Mouse (Mus musculus) T-cell, adult 2 months (primary cell): ENCODE measurements around the gene Capn7.
A peak's percentile ranks its signal among the peaks of the same experiment; 100 is the strongest.

ENCODE experiments used
- DNase-seq: peaks from one replicate; pipeline ENCODE4 v3.0.0; 2022; ENCODE audit warnings: low spot score

Capn7 gene

GRCm38 (mm10) chr14:31365350-31365749, 28.9 kb downstream of the Capn7 start:
- peak; percentile 72 for DNase-seq

DNA sequence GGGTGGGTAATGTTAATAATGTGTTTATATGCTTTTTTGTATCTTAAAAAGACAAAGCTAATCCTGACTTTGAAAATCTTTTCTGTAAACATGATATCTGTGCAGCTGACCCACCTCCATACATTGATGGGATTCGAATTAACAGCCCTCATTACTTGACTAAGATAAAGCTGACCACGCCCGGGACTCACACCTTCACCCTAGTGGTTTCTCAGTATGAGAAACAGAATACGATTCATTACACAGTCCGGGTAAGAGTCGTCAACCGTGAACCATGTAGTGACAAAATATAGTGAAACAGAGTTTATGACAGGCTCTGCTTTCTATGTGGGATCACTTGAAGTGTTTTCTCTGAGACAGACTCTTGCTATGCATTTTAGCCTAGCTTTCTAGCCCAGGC, 31.5 kb downstream of the Capn7 start:
- DNase-seq = no peak

DNA sequence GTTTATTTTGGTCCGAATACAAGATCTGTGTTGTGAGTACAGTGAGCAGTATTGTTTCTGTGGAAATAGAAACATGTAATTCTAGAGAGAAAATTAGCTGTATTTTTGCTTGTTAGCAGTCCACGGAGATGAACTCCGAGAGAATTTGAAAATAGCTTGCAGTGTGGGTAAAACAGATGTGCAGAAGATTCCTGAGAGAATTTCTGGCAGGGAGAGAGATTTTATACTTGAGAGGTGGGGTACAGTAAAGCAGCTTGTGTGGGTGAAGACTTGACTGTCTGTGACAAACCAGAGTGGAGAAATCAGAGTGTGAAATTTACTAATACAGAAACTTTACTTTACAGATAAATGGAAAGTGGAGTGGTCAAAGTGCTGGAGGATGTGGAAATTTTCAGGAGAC, 32.9 kb downstream of the Capn7 start:
- no peak for DNase-seq

GRCm38 (mm10) chr14:31374390-31374789, 38.0 kb downstream of the Capn7 start:
- no peak for DNase-seq

GRCm38 (mm10) chr14:31376331-31376730, 39.9 kb downstream of the Capn7 start:
- no peak for DNase-seq

DNA sequence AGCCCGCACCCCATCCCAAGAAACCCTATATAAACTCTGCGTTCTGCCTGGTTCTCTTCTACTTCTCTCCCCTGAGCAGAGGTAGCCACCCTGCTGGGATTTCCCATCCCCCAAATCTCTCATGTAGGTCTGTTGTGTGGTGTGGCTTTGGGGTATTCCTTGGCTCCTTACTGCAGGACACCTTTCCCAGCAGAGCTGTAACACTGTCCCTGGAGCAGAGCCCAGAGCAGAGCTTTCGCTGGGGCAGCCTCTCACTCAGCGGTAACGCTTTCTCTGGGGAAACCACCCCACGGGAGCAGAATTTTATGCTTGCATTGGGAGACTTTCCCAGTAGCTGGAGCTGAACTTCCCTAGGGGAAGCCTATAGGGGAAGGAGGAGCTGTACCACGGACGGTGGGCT, 45.8 kb downstream of the Capn7 start:
- DNase-seq = no peak

GRCm38 (mm10) chr14:31383470-31384050, 47.1 kb downstream of the Capn7 start:
- DNase-seq = no peak

GRCm38 (mm10) chr14:31384366-31385323, 48.2 kb downstream of the Capn7 start:
- DNase-seq = no peak

GRCm38 (mm10) chr14:31385406-31385805, 49.0 kb downstream of the Capn7 start:
- no peak for DNase-seq

DNA sequence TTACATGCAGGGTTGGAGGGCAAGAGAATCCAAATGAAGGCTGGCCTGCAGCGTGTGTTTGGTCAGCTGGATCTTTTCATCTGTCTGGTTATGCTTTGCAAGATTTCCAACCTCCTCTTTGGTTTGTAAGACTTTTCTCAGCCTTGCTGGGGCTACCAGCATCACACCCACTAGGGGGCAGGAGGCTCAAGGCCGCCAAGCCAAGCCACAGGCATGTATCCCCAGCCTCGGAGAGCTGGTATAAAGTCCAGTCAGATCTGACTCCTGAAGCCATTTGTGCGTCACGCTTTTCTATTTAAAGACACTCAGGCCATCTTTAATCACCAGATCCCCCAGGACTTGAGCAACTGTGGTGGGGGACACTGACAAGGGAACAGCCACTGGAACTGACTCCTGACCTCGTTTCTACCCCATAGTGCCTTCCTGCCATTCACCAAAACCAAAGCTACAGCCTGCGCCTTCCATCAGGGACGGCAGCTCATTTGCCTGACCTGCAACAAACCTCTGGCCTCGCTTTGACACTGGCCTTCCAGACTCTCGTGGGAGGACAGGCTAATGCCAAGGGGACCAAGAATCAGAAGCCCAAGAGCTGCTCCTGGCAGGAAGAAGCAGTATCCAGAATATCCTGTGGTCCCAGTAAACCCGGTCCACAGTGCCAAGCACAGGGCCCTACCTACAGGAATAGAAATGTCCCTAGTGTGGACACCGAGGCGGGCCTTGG, 49.7 kb downstream of the Capn7 start:
- peak; percentile 75 for DNase-seq

DNA sequence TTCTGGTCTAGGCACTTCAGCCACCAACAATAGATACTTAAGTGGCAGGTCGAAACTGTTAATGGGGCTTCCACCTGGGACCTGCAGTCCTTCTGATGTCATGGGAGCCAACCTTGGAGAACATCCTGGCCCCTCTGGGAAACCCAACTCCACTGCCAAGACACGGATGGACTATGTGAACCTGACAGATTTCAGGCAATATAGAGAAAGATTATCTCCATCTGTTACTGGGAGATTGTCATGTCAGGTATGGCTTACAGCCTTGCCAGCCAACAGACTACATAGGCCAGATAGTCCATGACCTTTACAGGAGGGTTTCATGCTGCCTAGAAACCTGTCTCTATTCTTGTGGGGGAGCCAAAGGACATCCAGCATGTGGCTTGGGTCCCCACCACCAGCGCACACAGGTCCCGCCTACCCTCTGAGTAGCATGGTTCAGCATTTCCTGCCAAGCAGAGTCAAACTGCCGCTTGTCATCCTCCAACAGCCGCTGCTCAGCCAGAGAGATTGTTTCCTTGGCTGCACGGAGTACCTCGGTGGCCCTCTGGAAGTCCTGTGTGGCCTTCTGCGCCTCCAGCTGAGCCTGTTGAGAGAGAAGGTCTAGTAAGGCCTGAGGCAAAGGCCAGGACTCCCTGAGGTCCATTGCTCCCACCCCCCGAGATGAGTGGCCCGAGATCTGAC, 51.0 kb downstream of the Capn7 start:
- peak; percentile 63 for DNase-seq

- no peak for DNase-seq
Observed at GRCm38 (mm10) chr14:31388086-31388872, 51.8 kb downstream of the Capn7 start.

- peak; percentile 53 for DNase-seq
Observed at GRCm38 (mm10) chr14:31389421-31390147, 53.1 kb downstream of the Capn7 start.

DNA sequence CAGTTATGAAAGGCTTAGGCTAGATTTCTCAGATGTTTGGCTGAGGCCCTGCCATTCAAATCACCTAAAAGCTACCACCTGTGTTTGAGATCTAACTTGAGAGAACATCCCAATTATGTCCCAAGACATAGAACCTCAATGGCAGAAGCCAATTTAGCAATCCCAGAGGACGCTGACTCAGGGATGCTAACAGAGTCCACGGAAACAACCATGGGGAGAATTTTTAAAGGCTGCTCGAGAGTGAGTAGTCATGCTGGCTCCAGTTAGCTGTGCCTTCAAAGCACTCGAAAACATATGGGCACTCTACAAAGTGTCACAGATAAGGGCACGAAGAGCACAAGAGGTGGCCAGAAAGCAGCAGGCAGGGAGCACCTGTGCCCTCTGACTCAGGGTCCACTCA, 55.9 kb downstream of the Capn7 start:
- no peak for DNase-seq

- DNase-seq = no peak
Observed at GRCm38 (mm10) chr14:31392873-31393545, 56.6 kb downstream of the Capn7 start.

DNA sequence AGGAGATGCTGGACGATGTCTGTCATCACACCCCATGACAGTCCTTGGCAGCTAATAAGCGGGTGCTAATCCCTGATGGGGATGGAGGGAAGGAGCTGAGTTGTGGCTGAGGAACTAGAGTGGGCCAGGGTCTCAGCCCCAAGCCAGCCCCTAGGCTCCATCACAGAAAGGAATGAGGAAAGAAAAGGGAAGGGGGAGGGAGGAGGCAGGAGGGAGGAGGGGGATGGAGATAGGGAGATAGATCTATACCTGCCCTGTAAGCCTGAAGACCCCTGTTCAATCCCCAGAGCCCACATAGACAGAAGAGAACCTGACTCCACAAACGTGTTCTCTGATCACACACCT, 57.1 kb downstream of the Capn7 start:
- no peak for DNase-seq

DNA sequence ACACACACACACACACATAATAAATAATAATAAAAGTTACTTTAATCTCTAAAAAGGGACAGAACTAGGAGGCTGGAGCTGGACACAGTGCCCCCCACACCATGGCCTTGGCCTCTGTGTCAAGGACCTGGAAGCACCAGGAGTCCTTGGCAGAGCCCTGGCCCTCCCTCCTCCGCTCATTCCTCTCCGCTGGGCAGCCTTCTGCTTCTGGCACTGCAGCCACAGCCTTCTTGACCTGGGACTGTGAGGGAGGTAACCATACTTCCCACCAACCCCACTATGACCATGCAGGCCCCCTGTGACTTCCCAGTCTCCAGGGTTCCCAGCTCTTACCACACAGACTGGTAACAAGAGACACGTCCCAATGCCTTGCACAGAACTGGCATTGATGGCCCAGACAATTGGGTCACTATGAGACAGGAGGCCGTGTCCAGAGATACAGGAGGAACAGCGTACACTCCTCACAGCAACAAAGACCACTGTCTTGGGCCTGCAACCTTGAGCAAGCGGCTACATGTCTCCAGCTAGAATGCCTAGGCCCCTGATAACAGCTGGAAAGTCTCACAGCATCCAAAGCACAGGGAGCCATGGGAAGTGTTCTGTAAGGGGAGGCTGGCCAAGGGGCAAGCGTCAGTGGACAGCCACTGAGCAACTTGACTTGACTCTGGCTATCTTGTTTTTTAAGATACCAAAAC, 57.6 kb downstream of the Capn7 start:
- DNase-seq = no peak

GRCm38 (mm10) chr14:31394822-31395532, 58.5 kb downstream of the Capn7 start:
- no peak for DNase-seq

DNA sequence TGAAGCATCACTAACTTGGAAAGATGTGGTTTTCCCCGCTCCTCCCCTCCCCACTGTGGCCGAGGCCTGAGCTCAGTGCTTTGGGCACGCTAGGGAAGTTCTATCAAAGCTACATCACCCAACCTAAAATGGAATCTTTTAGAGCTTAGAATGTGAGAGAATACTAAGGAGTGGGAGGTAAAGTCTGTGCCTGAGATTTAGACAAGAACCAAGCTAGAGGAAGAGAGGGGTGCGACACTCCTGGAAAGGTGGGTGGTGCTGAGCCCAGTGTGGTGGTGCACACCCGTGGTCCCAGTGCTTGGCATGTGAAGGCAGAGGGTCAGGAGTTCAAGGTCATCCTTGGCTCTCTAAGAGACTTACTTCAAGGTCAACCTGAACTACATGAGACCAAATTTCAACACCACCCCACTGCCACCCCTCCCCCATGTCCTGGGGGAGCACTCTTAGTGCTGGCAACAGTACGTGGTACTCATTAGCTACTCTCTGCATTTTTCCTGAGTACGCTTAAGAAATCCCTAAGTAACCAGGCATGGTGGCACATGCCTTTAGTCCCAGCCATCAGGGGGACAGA, 59.3 kb downstream of the Capn7 start:
- DNase-seq = no peak
